Mouse (Mus musculus) E14TG2a.4 (cell line): Measurements from ENCODE around the gene St8sia1.

Experiments used
- CTCF ChIP-seq: conservative IDR thresholded peaks from 2 replicates; pipeline ENCODE4 v1.5.1; 2014; ENCODE audit warnings: low read length
- POU5F1 ChIP-seq: IDR thresholded peaks from 2 replicates; pipeline ENCODE4 v1.6.1; 2014; ENCODE audit warnings: low read length, borderline replicate concordance

DNA sequence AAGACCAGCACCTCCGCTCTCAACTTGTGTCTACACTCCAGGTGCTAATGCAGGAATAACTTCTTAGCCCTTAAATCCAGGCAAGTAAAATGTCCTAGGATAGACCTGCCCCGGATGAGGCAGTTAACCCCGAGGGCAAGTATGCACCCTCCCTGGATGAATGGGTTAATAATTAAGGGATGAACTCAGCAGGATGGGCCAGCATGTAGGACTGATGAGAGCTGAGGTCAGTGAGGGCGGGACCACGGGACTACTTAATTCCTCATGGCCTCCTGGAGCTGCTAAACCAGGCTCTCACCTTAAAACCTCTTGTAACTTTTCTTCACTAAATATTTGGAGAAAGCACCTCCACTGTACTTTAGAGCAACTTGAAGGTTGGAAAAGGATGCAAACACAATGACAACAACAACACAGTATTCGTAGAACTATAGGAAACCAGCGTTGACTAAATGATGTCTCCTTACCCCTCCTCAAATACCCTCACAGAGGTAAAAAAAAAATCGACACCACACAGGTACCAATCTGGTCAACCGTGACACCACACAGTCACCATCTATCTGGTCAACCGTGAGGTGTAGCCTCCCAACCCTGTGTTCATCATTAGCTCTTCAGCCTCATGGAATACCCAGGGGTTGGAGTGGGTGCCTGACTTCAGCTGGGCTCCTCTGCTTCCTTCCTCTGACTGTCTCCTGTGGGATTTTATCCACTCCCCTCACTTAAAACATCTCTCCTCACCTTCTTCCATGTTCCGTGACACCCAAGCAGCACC, 90.3 kb downstream of the St8sia1 start:
- TF ChIP-seq CTCF (no peak), POU5F1 (no peak)
